Mouse (Mus musculus) hindbrain, embryonic 12.5 days (tissue): ENCODE measurements around the gene Tgm7. TPM values are rescaled to one million over a fixed set of nuclear protein-coding genes. Genes with fewer than 3 reads are reported as not detected.

Source experiments
- ATAC-seq: fragments of 200-750 bp; cut with Nextera tagmentation; 2 replicates; pipeline ENCODE4 v1.8.0; 2017; ENCODE audit warnings: moderate TSS enrichment; ENCODE audit not compliant: low FRiP score
- H3K27ac ChIP-seq: fragments of 300-500 bp; sonication (generic); 2 replicates; pipeline ENCODE4 v1.5.1; 2016; ENCODE audit warnings: mild to moderate bottlenecking
- H3K27me3 ChIP-seq: fragments of 300-500 bp; sonication (generic); 2 replicates; pipeline ENCODE4 v1.6.1; 2016; ENCODE audit warnings: mild to moderate bottlenecking
- H3K36me3 ChIP-seq: fragments of 300-500 bp; sonication (generic); 2 replicates; pipeline ENCODE4 v1.6.1; 2016; ENCODE audit warnings: mild to moderate bottlenecking
- H3K4me1 ChIP-seq: fragments of 300-500 bp; sonication (generic); 2 replicates; pipeline ENCODE4 v1.6.1; 2016
- H3K4me2 ChIP-seq: fragments of 300-500 bp; sonication (generic); replicated peaks from 2 replicates; pipeline ENCODE4 v1.6.1; 2016; ENCODE audit warnings: mild to moderate bottlenecking
- H3K4me3 ChIP-seq: fragments of 300-500 bp; sonication (generic); 2 replicates; pipeline ENCODE4 v1.5.1; 2016; ENCODE audit warnings: mild to moderate bottlenecking
- H3K9ac ChIP-seq: fragments of 300-500 bp; sonication (generic); 2 replicates; pipeline ENCODE4 v1.6.1; 2016; ENCODE audit warnings: mild to moderate bottlenecking, moderate library complexity
- H3K9me3 ChIP-seq: fragments of 300-500 bp; sonication (generic); replicated peaks from 2 replicates; pipeline ENCODE4 v1.6.1; 2016; ENCODE audit warnings: mild to moderate bottlenecking
- WGBS: fragments of 180-500 bp; shearing (Covaris S2); methylation state at CpG from one replicate; pipeline ENCODE4 v1.1.7; 2016; 5-methylcytosine and 5-hydroxymethylcytosine counted together
- polyA plus RNA-seq: library from polyadenylated mRNA; unstranded; fragments of >200 nt; fragmentation: Nextera tagmentation; extraction: Ambion mirVana; gene quantifications from 2 replicates; pipeline ENCODE4 v1.2.1, GENCODE M21; 2016

Tgm7 gene
- polyA plus RNA-seq, 1 experiment from 2014 or later, result not detected

GRCm38 (mm10) chr2:121061315-121061714 is 48.3 kb downstream of the Tgm7 start:
- ATAC-seq, result no peak

GRCm38 (mm10) chr2:121057997-121058396 is 51.6 kb downstream of the Tgm7 start:
- no peaks in the 10 kb centered on the region for H3K9me3 ChIP-seq
- H3K4me1 ChIP-seq, result no peaks in the 10 kb centered on the region
- no peak for ATAC-seq
- H3K27ac ChIP-seq, result no peak overlapping the region
- H3K4me2 ChIP-seq, result no peak overlapping the region
- no peak overlapping the region for H3K9ac ChIP-seq
- WGBS, result 76% methylated on average over 6 of the region's 6 CpGs
- H3K4me3 ChIP-seq, result no peak overlapping the region
- no peaks in the 10 kb centered on the region for H3K36me3 ChIP-seq
- no peaks in the 10 kb centered on the region for H3K27me3 ChIP-seq

More at GRCm38 (mm10) chr2:121061315-121061714, 48.3 kb downstream of the Tgm7 start:
- H3K4me1 ChIP-seq, result no peaks in the 10 kb centered on the region
- H3K36me3 ChIP-seq, result no peaks in the 10 kb centered on the region
- no peak overlapping the region for H3K4me3 ChIP-seq
- H3K9me3 ChIP-seq, result no peaks in the 10 kb centered on the region
- H3K9ac ChIP-seq, result no peak overlapping the region
- no peaks in the 10 kb centered on the region for H3K27me3 ChIP-seq
- no peak overlapping the region for H3K27ac ChIP-seq
- WGBS, result 86% methylated on average over 2 of the region's 2 CpGs
- H3K4me2 ChIP-seq, result no peak overlapping the region

GRCm38 (mm10) chr2:121055915-121056314 is 53.7 kb downstream of the Tgm7 start:
- ATAC-seq, result no peak
- Histone ChIP-seq H3K9ac (no peak overlapping the region), H3K4me1 (no peaks in the 10 kb centered on the region), H3K9me3 (no peaks in the 10 kb centered on the region), H3K4me2 (no peak overlapping the region), H3K27ac (no peak overlapping the region), H3K36me3 (no peaks in the 10 kb centered on the region), H3K4me3 (no peak overlapping the region), H3K27me3 (no peaks in the 10 kb centered on the region)
- 87% methylated on average over 6 of the region's 6 CpGs for WGBS

- no peak for ATAC-seq
- Histone ChIP-seq H3K36me3 (no peaks in the 10 kb centered on the region), H3K27ac (no peak overlapping the region), H3K4me2 (no peak overlapping the region), H3K4me3 (no peak overlapping the region), H3K4me1 (no peaks in the 10 kb centered on the region), H3K9ac (no peak overlapping the region), H3K27me3 (no peaks in the 10 kb centered on the region), H3K9me3 (no peaks in the 10 kb centered on the region)
- WGBS, result 84% methylated on average over 2 of the region's 2 CpGs
Measured at GRCm38 (mm10) chr2:121054060-121054459, 55.5 kb downstream of the Tgm7 start.

GRCm38 (mm10) chr2:121052176-121052575 is 57.4 kb downstream of the Tgm7 start:
- no peaks in the 10 kb centered on the region for H3K4me1 ChIP-seq
- no peak overlapping the region for H3K4me2 ChIP-seq
- H3K27me3 ChIP-seq, result no peaks in the 10 kb centered on the region
- 90% methylated on average over 5 of the region's 5 CpGs for WGBS
- no peak for ATAC-seq
- H3K36me3 ChIP-seq, result no peaks in the 10 kb centered on the region
- H3K9ac ChIP-seq, result no peak overlapping the region
- no peak overlapping the region for H3K27ac ChIP-seq
- no peaks in the 10 kb centered on the region for H3K9me3 ChIP-seq
- H3K4me3 ChIP-seq, result no peak overlapping the region

- no peak overlapping the region for H3K27ac ChIP-seq
- H3K4me1 ChIP-seq, result no peaks in the 10 kb centered on the region
- no peaks in the 10 kb centered on the region for H3K36me3 ChIP-seq
- H3K27me3 ChIP-seq, result no peaks in the 10 kb centered on the region
- 64% methylated on average over 4 of the region's 4 CpGs for WGBS
- no peak overlapping the region for H3K4me3 ChIP-seq
- no peak overlapping the region for H3K9ac ChIP-seq
- no peaks in the 10 kb centered on the region for H3K9me3 ChIP-seq
- no peak for ATAC-seq
- H3K4me2 ChIP-seq, result no peak overlapping the region
Measured at GRCm38 (mm10) chr2:121045653-121046052, 63.9 kb downstream of the Tgm7 start.

Other genes starting within 250 kb of the Tgm7 start
- 28.6 and 33.4 TPM in 2 replicates for gene Ubr1, start 139.1 kb downstream of the Tgm7 start, polyA plus RNA-seq
- gene Tmem62, start 132.8 kb downstream of the Tgm7 start, polyA plus RNA-seq, result 6.2 and 6.3 TPM in 2 replicates
- 59.1 and 61.0 TPM in 2 replicates for gene Ccndbp1, start 101.4 kb downstream of the Tgm7 start, polyA plus RNA-seq
- gene Epb42, start 72.7 kb downstream of the Tgm7 start, polyA plus RNA-seq, result 5.3 and 6.8 TPM in 2 replicates
- not detected in 2 replicates for gene Tgm5, start 24.0 kb downstream of the Tgm7 start, polyA plus RNA-seq
- gene Adal, start 30.6 kb upstream of the Tgm7 start, polyA plus RNA-seq, result 29.2 and 29.6 TPM in 2 replicates
- gene Lcmt2, start 30.9 kb upstream of the Tgm7 start, polyA plus RNA-seq, result 22.3 and 24.7 TPM in 2 replicates
- gene Tubgcp4, start 60.9 kb upstream of the Tgm7 start, polyA plus RNA-seq, result 70.0 and 74.5 TPM in 2 replicates
- gene Zscan29, start 61.3 kb upstream of the Tgm7 start, polyA plus RNA-seq, result 11.5 and 13.6 TPM in 2 replicates
- 207 and 211 TPM in 2 replicates for gene Trp53bp1, start 161.6 kb upstream of the Tgm7 start, polyA plus RNA-seq
- gene Map1a, start 179.8 kb upstream of the Tgm7 start, polyA plus RNA-seq, result 10.4 and 14.6 TPM in 2 replicates
- gene Ppip5k1, start 245.6 kb upstream of the Tgm7 start, polyA plus RNA-seq, result 15.4 and 15.6 TPM in 2 replicates
- gene Ckmt1, start 247.9 kb upstream of the Tgm7 start, polyA plus RNA-seq, result 15.4 and 19.5 TPM in 2 replicates